Mouse (Mus musculus): ENCODE measurements around the gene Elovl4. TPM values are rescaled to one million over a fixed set of nuclear protein-coding genes. Genes with fewer than 3 reads are reported as not detected.

The Elovl4 gene
- polyA plus RNA-seq (2017; shearing (Covaris generic)) = not detected

- ATAC-seq = peak; percentile 62
These were observed at the start of gene Elovl4 for GRCm38 (mm10) chr9:83805977-83806815. Elovl4 (minus strand) TSS chr9:83806277.

GRCm38 (mm10) chr9:83852464-83852863 is 46.4 kb upstream of the Elovl4 start:
- no peak for ATAC-seq

- no peak for ATAC-seq
These were observed 28.8 kb upstream of the Elovl4 start for GRCm38 (mm10) chr9:83834748-83835313.

- peak; percentile 98 for ATAC-seq
These were observed 28.0 kb upstream of the Elovl4 start, which contains the start of gene Ttk for GRCm38 (mm10) chr9:83833811-83834747. Ttk (plus strand) TSS chr9:83834689.

- no peak for ATAC-seq
These were observed 25.1 kb upstream of the Elovl4 start for GRCm38 (mm10) chr9:83831152-83831551.

GRCm38 (mm10) chr9:83829896-83830295 is 23.8 kb upstream of the Elovl4 start:
- peak; percentile 19 for ATAC-seq

- no peak for ATAC-seq
These were observed 16.8 kb upstream of the Elovl4 start for GRCm38 (mm10) chr9:83822925-83823324.

- no peak for ATAC-seq
These were observed 14.9 kb upstream of the Elovl4 start for GRCm38 (mm10) chr9:83820976-83821375.

GRCm38 (mm10) chr9:83819188-83819587 is 13.1 kb upstream of the Elovl4 start:
- ATAC-seq = no peak

- ATAC-seq = peak; percentile 60
These were observed 1.5 kb upstream of the Elovl4 start for GRCm38 (mm10) chr9:83807562-83807961.

GRCm38 (mm10) chr9:83805164-83805976 is 707 bp downstream of the Elovl4 start:
- ATAC-seq = peak; percentile 9

GRCm38 (mm10) chr9:83804341-83804740 is 1.7 kb downstream of the Elovl4 start:
- ATAC-seq = no peak

GRCm38 (mm10) chr9:83797898-83798297 is 8.2 kb downstream of the Elovl4 start:
- ATAC-seq = no peak

- ATAC-seq = no peak
These were observed 9.2 kb downstream of the Elovl4 start for GRCm38 (mm10) chr9:83796875-83797274.

GRCm38 (mm10) chr9:83789326-83789725 is 16.8 kb downstream of the Elovl4 start:
- ATAC-seq = no peak

GRCm38 (mm10) chr9:83785501-83785900 is 20.6 kb downstream of the Elovl4 start:
- ATAC-seq = no peak

GRCm38 (mm10) chr9:83778317-83778960 is 27.6 kb downstream of the Elovl4 start:
- ATAC-seq = no peak

- ATAC-seq = no peak
These were observed 44.8 kb downstream of the Elovl4 start for GRCm38 (mm10) chr9:83761318-83761717.

GRCm38 (mm10) chr9:83731877-83732276 is 74.2 kb downstream of the Elovl4 start:
- no peak for ATAC-seq

GRCm38 (mm10) chr9:83730836-83731235 is 75.2 kb downstream of the Elovl4 start:
- ATAC-seq = no peak
